Mouse (Mus musculus): ENCODE results near the gene Gsdme. TPM values are rescaled to one million over a fixed set of nuclear protein-coding genes. Genes with fewer than 3 reads are reported as not detected.

The Gsdme gene
- 0.68 TPM for total RNA-seq (2023)

DNA sequence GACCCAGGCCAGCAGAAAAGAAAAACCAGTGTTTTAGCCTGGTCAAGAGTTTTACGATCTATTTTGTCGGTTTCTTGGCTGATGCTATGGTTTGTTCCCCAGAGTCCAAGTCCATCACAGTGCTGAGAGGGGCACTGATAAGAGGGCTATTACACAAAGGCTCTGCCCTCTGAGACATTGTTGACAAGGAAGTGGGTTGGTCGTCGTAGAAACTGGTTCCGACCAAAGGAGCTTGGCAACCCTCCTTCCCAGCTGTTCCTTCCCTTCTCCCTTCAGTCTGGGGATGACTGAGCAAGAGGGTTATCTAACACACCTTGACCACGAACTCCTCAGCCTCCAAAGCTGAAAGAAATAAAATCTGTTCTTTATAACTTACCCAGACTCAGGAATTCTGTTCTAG, at the start of gene Gsdme:
TSS of gene Gsdme (minus strand) at position 193 of the 400 bp plus-strand sequence.

Other genes with a start within 250 kb of the Gsdme start
- 35.2 TPM for gene Mpp6, start 153.6 kb downstream of the Gsdme start, total RNA-seq (2023)
- gene Osbpl3, start 192.3 kb upstream of the Gsdme start, total RNA-seq (2023) = 1.6 TPM

Measured in CD4-positive naive resting alpha-beta T cell, adult 57 days (primary cell).